Mouse (Mus musculus) heart, postnatal 0 days (tissue): ENCODE results near the gene 4933427I04Rik. TPM values are rescaled to one million over a fixed set of nuclear protein-coding genes. Genes with fewer than 3 reads are reported as not detected.

Source experiments
- ATAC-seq: fragments of 200-750 bp; cut with Nextera tagmentation; 2 replicates; pipeline ENCODE4 v1.8.0; 2017; ENCODE audit warnings: low read depth, moderate number of reproducible peaks, moderate library complexity; ENCODE audit not compliant: insufficient read depth
- DNase-seq: peaks from one replicate; pipeline ENCODE4 v3.0.0-alpha.2; 2016; ENCODE audit warnings: low spot score
- H3K27ac ChIP-seq: fragments of 300-500 bp; sonication (generic); 2 replicates; pipeline ENCODE4 v1.5.1; 2014; ENCODE audit warnings: low read depth, mild to moderate bottlenecking
- H3K27me3 ChIP-seq: fragments of 300-500 bp; sonication (generic); 2 replicates; pipeline ENCODE4 v1.6.1; 2014; ENCODE audit warnings: low read length, mixed read lengths; ENCODE audit not compliant: control insufficient read depth, insufficient read depth
- H3K36me3 ChIP-seq: fragments of 300-500 bp; sonication (generic); replicated peaks from 2 replicates; pipeline ENCODE4 v1.6.1; 2014; ENCODE audit warnings: low read length, mixed read lengths; ENCODE audit not compliant: control insufficient read depth, insufficient read depth
- H3K4me1 ChIP-seq: fragments of 300-500 bp; sonication (generic); 2 replicates; pipeline ENCODE4 v1.6.1; 2014; ENCODE audit warnings: antibody characterized with exemption; ENCODE audit not compliant: control insufficient read depth, insufficient read depth
- H3K4me2 ChIP-seq: fragments of 300-500 bp; sonication (generic); 2 replicates; pipeline ENCODE4 v1.6.1; 2014; ENCODE audit warnings: low read depth, mild to moderate bottlenecking, low read length, moderate library complexity
- H3K4me3 ChIP-seq: fragments of 300-500 bp; sonication (generic); 2 replicates; pipeline ENCODE4 v1.5.1; 2014; ENCODE audit warnings: low read depth, low read length
- H3K9ac ChIP-seq: fragments of 300-500 bp; sonication (generic); replicated peaks from 2 replicates; pipeline ENCODE4 v1.6.1; 2014; ENCODE audit warnings: low read depth, low read length, mixed read lengths
- H3K9me3 ChIP-seq: fragments of 300-500 bp; sonication (generic); replicated peaks from 2 replicates; pipeline ENCODE4 v1.6.1; 2016; ENCODE audit warnings: low read length; ENCODE audit not compliant: control insufficient read depth
- CTCF ChIP-seq: IDR thresholded peaks from 2 replicates; pipeline ENCODE4 v1.5.1; 2016; ENCODE audit warnings: antibody characterized with exemption, control low read depth, low read depth
- EP300 ChIP-seq: IDR thresholded peaks from 2 replicates; pipeline ENCODE4 v1.6.1; 2016; ENCODE audit warnings: antibody characterized with exemption, low read depth
- WGBS: fragments of 180-500 bp; shearing (Covaris S2); extraction: QIAGEN DNeasy Blood & Tissue Kit; methylation state at CpG from one replicate; pipeline ENCODE4 v1.1.7; 2014; 5-methylcytosine and 5-hydroxymethylcytosine counted together
- polyA plus RNA-seq: library from polyadenylated mRNA; unstranded; fragments of >200 nt; fragmentation: Nextera tagmentation; extraction: Ambion mirVana; gene quantifications from 2 replicates; pipeline ENCODE4 v1.2.1, GENCODE M21; 2015
- total RNA-seq: library from RNA; depleted of rRNA; stranded (reverse); fragments of >200 nt; gene quantifications from 2 replicates; pipeline ENCODE4 v1.2.3, GENCODE M21; 2014; ENCODE audit warnings: low replicate concordance

Gene 4933427I04Rik
- total and polyA plus RNA-seq, 2 experiments from 2014 or later, result not detected

- TF ChIP-seq CTCF, result no peak
- TF ChIP-seq EP300, result no peak
- H3K4me2 ChIP-seq, result no peak overlapping the region
- no peak overlapping the region for H3K9ac ChIP-seq
- no peak overlapping the region for H3K4me3 ChIP-seq
- H3K4me1 ChIP-seq, result no peaks in the 10 kb centered on the region
- 80% methylated on average over 8 of the region's 8 CpGs for WGBS
- H3K27ac ChIP-seq, result no peak overlapping the region
- H3K27me3 ChIP-seq, result no peaks in the 10 kb centered on the region
- H3K36me3 ChIP-seq, result no peaks in the 10 kb centered on the region
- H3K9me3 ChIP-seq, result 0 out of 2 replicates have a peak, but pooled peaks cover 3% of the 10 kb centered on the region
- ATAC-seq (no peak), DNase-seq (no peak)
Observed at GRCm38 (mm10) chr4:123842126-123842525, 17.4 kb upstream of the 4933427I04Rik start.

- no peaks in the 10 kb centered on the region; the same call in 1 of the 2 replicates for H3K9me3 ChIP-seq
- H3K4me1 ChIP-seq, result no peaks in the 10 kb centered on the region
- DNase-seq, result no peak
- TF ChIP-seq EP300 (no peak), CTCF (no peak)
- H3K4me2 ChIP-seq, result no peak overlapping the region
- H3K9ac ChIP-seq, result no peak overlapping the region
- H3K4me3 ChIP-seq, result no peak overlapping the region
- H3K27me3 ChIP-seq, result no peaks in the 10 kb centered on the region
- H3K27ac ChIP-seq, result no peak overlapping the region
- no peak for ATAC-seq
- no peaks in the 10 kb centered on the region for H3K36me3 ChIP-seq
- WGBS, result 62% methylated on average over 4 of the region's 4 CpGs
Observed at GRCm38 (mm10) chr4:123856888-123857287, 2.6 kb upstream of the 4933427I04Rik start.

DNA sequence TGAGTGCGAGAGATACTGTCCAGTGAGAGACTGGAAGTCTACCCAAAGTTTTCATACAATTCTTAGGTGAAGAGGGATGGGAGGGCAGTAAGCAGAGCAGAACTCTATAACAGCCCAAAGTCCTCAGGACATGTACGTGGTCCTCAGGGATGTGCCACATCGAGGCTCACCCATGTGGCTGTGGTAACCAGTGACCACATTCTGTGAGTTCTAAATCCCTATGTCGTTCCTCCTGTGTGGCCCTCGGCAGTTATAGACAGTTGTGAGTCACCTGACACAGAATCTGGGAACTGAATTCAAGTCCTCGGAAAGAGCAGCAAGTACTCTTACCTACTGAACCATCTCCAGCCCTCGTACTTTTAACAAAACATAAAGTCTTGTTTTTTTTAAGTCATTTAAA, 1.4 kb upstream of the 4933427I04Rik start:
- ATAC-seq, result no peak
- WGBS, result 74% methylated on average over 7 of the region's 7 CpGs

GRCm38 (mm10) chr4:123859803-123860202, 324 bp downstream of the 4933427I04Rik start:
- H3K4me2 ChIP-seq, result no peak overlapping the region
- ATAC-seq, result no peak
- H3K27ac ChIP-seq, result no peak overlapping the region
- H3K9ac ChIP-seq, result no peak overlapping the region
- no peaks in the 10 kb centered on the region for H3K36me3 ChIP-seq
- H3K9me3 ChIP-seq, result no peaks in the 10 kb centered on the region
- WGBS, result 37% methylated on average over 2 of the region's 2 CpGs
- no peaks in the 10 kb centered on the region for H3K27me3 ChIP-seq
- no peak overlapping the region for H3K4me3 ChIP-seq
- TF ChIP-seq CTCF (no peak), EP300 (no peak)
- H3K4me1 ChIP-seq, result no peaks in the 10 kb centered on the region
- DNase-seq, result no peak

More for the DNA sequence above, 1.4 kb upstream of the 4933427I04Rik start:
- Histone ChIP-seq H3K4me1 (no peaks in the 10 kb centered on the region), H3K4me3 (no peak overlapping the region), H3K9me3 (no peaks in the 10 kb centered on the region), H3K27ac (no peak overlapping the region), H3K9ac (no peak overlapping the region), H3K27me3 (no peaks in the 10 kb centered on the region), H3K36me3 (no peaks in the 10 kb centered on the region), H3K4me2 (no peak overlapping the region)
- no peak for DNase-seq
- TF ChIP-seq EP300 (no peak), CTCF (no peak)

DNA sequence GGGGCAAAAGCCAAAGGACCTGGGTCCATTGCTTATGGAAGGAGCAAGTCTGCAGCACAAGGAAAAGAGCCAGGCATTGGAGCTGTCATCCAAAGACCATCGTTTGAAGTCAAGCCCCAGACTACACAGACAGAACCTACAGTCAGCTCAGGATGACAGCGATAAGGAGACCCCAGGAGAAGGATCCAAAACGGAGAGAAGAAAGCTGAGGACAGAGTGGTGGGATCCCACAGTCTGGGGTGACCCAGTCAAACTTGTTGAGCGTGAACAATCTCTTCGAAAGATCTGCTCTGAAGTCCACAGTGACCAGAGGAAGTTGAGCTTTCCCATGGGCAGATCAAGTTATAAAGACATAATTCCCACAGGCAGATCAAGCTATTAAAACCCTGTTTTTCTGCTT, 1.1 kb downstream of the 4933427I04Rik start:
- Histone ChIP-seq H3K4me2 (no peak overlapping the region), H3K36me3 (no peaks in the 10 kb centered on the region), H3K27me3 (no peaks in the 10 kb centered on the region), H3K9me3 (no peaks in the 10 kb centered on the region), H3K4me3 (no peak overlapping the region), H3K9ac (no peak overlapping the region), H3K4me1 (no peaks in the 10 kb centered on the region), H3K27ac (no peak overlapping the region)
- WGBS, result 76% methylated on average over 5 of the region's 5 CpGs
- TF ChIP-seq EP300 (no peak), CTCF (no peak)
- no peak for ATAC-seq
- DNase-seq, result no peak

DNA sequence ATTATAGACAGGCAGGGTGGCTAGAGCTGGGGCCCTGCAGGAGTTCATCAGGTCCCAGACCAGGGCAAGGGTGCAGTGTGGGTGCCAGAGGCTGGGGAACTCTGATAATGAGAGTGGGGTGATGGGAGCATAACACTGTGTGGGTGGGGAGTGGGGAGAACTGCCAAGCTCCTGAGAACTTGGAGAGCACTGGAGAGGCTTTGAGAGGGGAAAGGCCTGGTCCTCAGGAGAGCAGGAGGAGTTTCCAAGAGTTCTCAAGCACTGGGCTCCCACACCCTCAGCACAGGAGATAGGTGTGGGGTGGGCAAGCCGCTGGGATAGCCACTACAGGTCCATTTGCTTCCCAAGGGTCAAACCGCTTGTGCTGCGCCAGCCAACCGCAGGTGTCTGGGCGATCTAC, 34.2 kb downstream of the 4933427I04Rik start:
- Histone ChIP-seq H3K9me3 (no peaks in the 10 kb centered on the region), H3K9ac (no peak overlapping the region), H3K27ac (no peak overlapping the region), H3K27me3 (no peaks in the 10 kb centered on the region), H3K4me3 (no peak overlapping the region), H3K36me3 (no peaks in the 10 kb centered on the region), H3K4me1 (no peaks in the 10 kb centered on the region), H3K4me2 (no peak overlapping the region)
- no peak for TF ChIP-seq CTCF
- no peak for TF ChIP-seq EP300
- no peak for DNase-seq
- WGBS, result 82% methylated on average over 5 of the region's 5 CpGs
- no peak for ATAC-seq
